Mouse (Mus musculus) liver, embryonic 16.5 days (tissue): ENCODE results near the gene Gm20518. TPM values are rescaled to one million over a fixed set of nuclear protein-coding genes. Genes with fewer than 3 reads are reported as not detected.

Source experiments
- ATAC-seq: fragments of 200-750 bp; cut with Nextera tagmentation; 2 replicates; pipeline ENCODE4 v1.8.0; 2017; ENCODE audit warnings: low read depth, mild to moderate bottlenecking, moderate number of reproducible peaks, moderate library complexity
- H3K27ac ChIP-seq: fragments of 300-500 bp; sonication (generic); 2 replicates; pipeline ENCODE4 v1.5.1; 2014; ENCODE audit warnings: mild to moderate bottlenecking, low read length
- H3K27me3 ChIP-seq: fragments of 300-500 bp; sonication (generic); 2 replicates; pipeline ENCODE4 v1.6.1; 2014; ENCODE audit warnings: low read depth, low read length, mixed read lengths; ENCODE audit not compliant: control insufficient read depth, insufficient read depth
- H3K36me3 ChIP-seq: fragments of 300-500 bp; sonication (generic); 2 replicates; pipeline ENCODE4 v1.6.1; 2014; ENCODE audit warnings: mild to moderate bottlenecking; ENCODE audit not compliant: control insufficient read depth, insufficient read depth
- H3K4me1 ChIP-seq: fragments of 300-500 bp; sonication (generic); 2 replicates; pipeline ENCODE4 v1.6.1; 2014; ENCODE audit warnings: low read depth, low read length, mixed read lengths; ENCODE audit not compliant: control insufficient read depth
- H3K4me2 ChIP-seq: fragments of 300-500 bp; sonication (generic); 2 replicates; pipeline ENCODE4 v1.6.1; 2014; ENCODE audit warnings: low read depth, low read length, mixed read lengths
- H3K4me3 ChIP-seq: fragments of 300-500 bp; sonication (generic); 2 replicates; pipeline ENCODE4 v1.5.1; 2014; ENCODE audit warnings: low read depth, mild to moderate bottlenecking, low read length
- H3K9ac ChIP-seq: fragments of 300-500 bp; sonication (generic); 2 replicates; pipeline ENCODE4 v1.6.1; 2014; ENCODE audit warnings: low read depth, low read length
- H3K9me3 ChIP-seq: fragments of 300-500 bp; sonication (generic); replicated peaks from 2 replicates; pipeline ENCODE4 v1.6.1; 2016; ENCODE audit warnings: low read length; ENCODE audit not compliant: control insufficient read depth
- WGBS: fragments of 180-500 bp; shearing (Covaris S2); extraction: QIAGEN DNeasy Blood & Tissue Kit; methylation state at CpG from one replicate; pipeline ENCODE4 v1.1.7; 2014; ENCODE audit not compliant: insufficient replicate concordance; 5-methylcytosine and 5-hydroxymethylcytosine counted together
- polyA plus RNA-seq: library from polyadenylated mRNA; unstranded; fragments of >200 nt; fragmentation: Nextera tagmentation; extraction: Ambion mirVana; gene quantifications from 2 replicates; pipeline ENCODE4 v1.2.1, GENCODE M21; 2015

Gm20518 gene
- polyA plus RNA-seq, 1 experiment from 2014 or later, result 0.09 TPM

- Histone ChIP-seq H3K36me3 (no peaks in the 10 kb centered on the region), H3K27ac (no peak overlapping the region), H3K4me3 (peak overlapping the region; percentile 99), H3K9ac (no peak overlapping the region), H3K4me1 (peaks cover 23% of the 10 kb centered on the region), H3K27me3 (no peaks in the 10 kb centered on the region), H3K9me3 (no peaks in the 10 kb centered on the region), H3K4me2 (peak overlapping the region; percentile 86)
- ATAC-seq, result no peak
- 78% methylated on average over 6 of the region's 6 CpGs for WGBS
Observed at GRCm38 (mm10) chr16:17889689-17890341, 1.7 kb downstream of the Gm20518 start.

- Histone ChIP-seq H3K27ac (no peak overlapping the region), H3K9me3 (no peaks in the 10 kb centered on the region), H3K4me3 (no peak overlapping the region), H3K4me1 (peaks cover 4% of the 10 kb centered on the region), H3K9ac (no peak overlapping the region), H3K27me3 (no peaks in the 10 kb centered on the region), H3K4me2 (no peak overlapping the region), H3K36me3 (no peaks in the 10 kb centered on the region)
- ATAC-seq, result no peak
- 83% methylated on average over 6 of the region's 6 CpGs for WGBS
Observed at GRCm38 (mm10) chr16:17884116-17884515, 7.4 kb downstream of the Gm20518 start.

DNA sequence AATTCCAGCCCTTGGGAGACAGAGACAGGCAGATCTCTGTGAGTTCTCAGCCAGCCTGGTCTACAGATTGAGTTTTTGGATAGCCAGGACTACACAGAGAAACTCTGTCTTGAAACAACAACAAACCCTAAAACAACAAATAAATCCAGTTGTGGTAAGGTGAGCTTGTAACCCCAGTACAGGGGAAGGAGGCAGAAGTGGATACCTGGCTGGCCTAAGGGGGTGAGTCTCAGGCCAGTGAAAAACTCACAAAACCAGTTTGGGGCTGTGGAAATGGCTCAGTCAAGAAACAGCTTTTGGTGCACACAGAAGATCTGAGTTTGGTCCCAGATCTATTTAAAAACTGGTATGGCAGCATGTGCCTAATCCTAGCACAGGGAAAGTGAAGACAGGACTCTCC, 9.3 kb downstream of the Gm20518 start:
- Histone ChIP-seq H3K4me3 (no peak overlapping the region), H3K9ac (no peak overlapping the region), H3K9me3 (no peaks in the 10 kb centered on the region), H3K27ac (no peak overlapping the region), H3K4me2 (no peak overlapping the region), H3K27me3 (no peaks in the 10 kb centered on the region), H3K36me3 (no peaks in the 10 kb centered on the region), H3K4me1 (peaks cover 4% of the 10 kb centered on the region)
- ATAC-seq, result no peak

- no peak overlapping the region for H3K4me3 ChIP-seq
- H3K27me3 ChIP-seq, result no peaks in the 10 kb centered on the region
- no peaks in the 10 kb centered on the region; the same call in none of the 2 replicates for H3K4me1 ChIP-seq
- no peaks in the 10 kb centered on the region for H3K36me3 ChIP-seq
- no peak for ATAC-seq
- H3K27ac ChIP-seq, result no peak overlapping the region
- H3K9ac ChIP-seq, result no peak overlapping the region
- H3K4me2 ChIP-seq, result no peak overlapping the region
- H3K9me3 ChIP-seq, result no peaks in the 10 kb centered on the region
- 83% methylated on average over 4 of the region's 4 CpGs for WGBS
Observed at GRCm38 (mm10) chr16:17879571-17879970, 11.9 kb downstream of the Gm20518 start.

GRCm38 (mm10) chr16:17876096-17876495, 15.4 kb downstream of the Gm20518 start:
- H3K4me2 ChIP-seq, result no peak overlapping the region
- peaks cover 26% of the 10 kb centered on the region for H3K4me1 ChIP-seq
- H3K27me3 ChIP-seq, result no peaks in the 10 kb centered on the region
- ATAC-seq, result no peak
- no peaks in the 10 kb centered on the region for H3K9me3 ChIP-seq
- no peak overlapping the region for H3K4me3 ChIP-seq
- WGBS, result 63% methylated on average over 1 of the region's 1 CpGs
- peaks cover 6% of the 10 kb centered on the region for H3K36me3 ChIP-seq
- no peak overlapping the region for H3K27ac ChIP-seq
- no peak overlapping the region for H3K9ac ChIP-seq

- no peaks in the 10 kb centered on the region for H3K9me3 ChIP-seq
- H3K4me2 ChIP-seq, result no peak overlapping the region
- H3K27me3 ChIP-seq, result no peaks in the 10 kb centered on the region
- no peak overlapping the region for H3K27ac ChIP-seq
- no peak overlapping the region for H3K4me3 ChIP-seq
- 74% methylated on average over 4 of the region's 4 CpGs for WGBS
- ATAC-seq, result no peak
- no peak overlapping the region for H3K9ac ChIP-seq
- peaks cover 30% of the 10 kb centered on the region for H3K4me1 ChIP-seq
- H3K36me3 ChIP-seq, result peaks cover 6% of the 10 kb centered on the region
Observed at GRCm38 (mm10) chr16:17875174-17875573, 16.3 kb downstream of the Gm20518 start.

GRCm38 (mm10) chr16:17872995-17873394, 18.5 kb downstream of the Gm20518 start:
- Histone ChIP-seq H3K4me1 (peaks cover 30% of the 10 kb centered on the region), H3K9ac (no peak overlapping the region), H3K9me3 (no peaks in the 10 kb centered on the region), H3K27me3 (no peaks in the 10 kb centered on the region), H3K27ac (no peak overlapping the region), H3K36me3 (peaks cover 6% of the 10 kb centered on the region), H3K4me2 (no peak overlapping the region), H3K4me3 (no peak overlapping the region)
- 23% methylated on average over 4 of the region's 4 CpGs for WGBS
- peak; percentile 20; the same call in 1 of the 2 replicates for ATAC-seq

GRCm38 (mm10) chr16:17871248-17871647, 20.2 kb downstream of the Gm20518 start:
- H3K9ac ChIP-seq, result no peak overlapping the region
- peaks cover 6% of the 10 kb centered on the region for H3K36me3 ChIP-seq
- H3K9me3 ChIP-seq, result no peaks in the 10 kb centered on the region
- peak; percentile 77 for ATAC-seq
- H3K27ac ChIP-seq, result no peak overlapping the region
- no peak overlapping the region for H3K4me3 ChIP-seq
- 32% methylated on average over 5 of the region's 5 CpGs for WGBS
- peaks cover 30% of the 10 kb centered on the region for H3K4me1 ChIP-seq
- H3K4me2 ChIP-seq, result peak overlapping the region; percentile 32
- H3K27me3 ChIP-seq, result no peaks in the 10 kb centered on the region

GRCm38 (mm10) chr16:17865770-17866169, 25.7 kb downstream of the Gm20518 start:
- Histone ChIP-seq H3K4me3 (no peak overlapping the region), H3K27ac (no peak overlapping the region), H3K9me3 (no peaks in the 10 kb centered on the region), H3K27me3 (no peaks in the 10 kb centered on the region), H3K9ac (no peak overlapping the region), H3K36me3 (no peaks in the 10 kb centered on the region), H3K4me1 (peaks cover 1% of the 10 kb centered on the region), H3K4me2 (no peak overlapping the region)
- ATAC-seq, result no peak
- 49% methylated on average over 6 of the region's 6 CpGs for WGBS
